Mouse (Mus musculus): ENCODE measurements around the gene Foxn3.

Gene Foxn3

GRCm38 (mm10) chr12:99239735-99240134, 323.6 kb downstream of the Foxn3 start:
- no peak for ATAC-seq (ENCODE audit: insufficient number of reproducible peaks, low FRiP score, low TSS enrichment)

- ATAC-seq (ENCODE audit: insufficient number of reproducible peaks, low FRiP score, low TSS enrichment), result no peak
Observed at GRCm38 (mm10) chr12:99237497-99237896, 325.9 kb downstream of the Foxn3 start.

- ATAC-seq (ENCODE audit: insufficient number of reproducible peaks, low FRiP score, low TSS enrichment), result no peak
Observed at GRCm38 (mm10) chr12:99234346-99234745, 329.0 kb downstream of the Foxn3 start.

- ATAC-seq (ENCODE audit: insufficient number of reproducible peaks, low FRiP score, low TSS enrichment), result 0 out of 2 replicates have a peak, but pooled peaks have one; percentile 40
Observed at GRCm38 (mm10) chr12:99233386-99233785, 330.0 kb downstream of the Foxn3 start.

GRCm38 (mm10) chr12:99232478-99232877, 330.9 kb downstream of the Foxn3 start:
- no peak for ATAC-seq (ENCODE audit: insufficient number of reproducible peaks, low FRiP score, low TSS enrichment)

GRCm38 (mm10) chr12:99231321-99231720, 332.1 kb downstream of the Foxn3 start:
- ATAC-seq (ENCODE audit: insufficient number of reproducible peaks, low FRiP score, low TSS enrichment), result no peak

GRCm38 (mm10) chr12:99230783-99231048, 332.7 kb downstream of the Foxn3 start:
- ATAC-seq (ENCODE audit: insufficient number of reproducible peaks, low FRiP score, low TSS enrichment), result no peak

- no peak for ATAC-seq (ENCODE audit: insufficient number of reproducible peaks, low FRiP score, low TSS enrichment)
Observed at GRCm38 (mm10) chr12:99229973-99230782, 333.2 kb downstream of the Foxn3 start.

- ATAC-seq (ENCODE audit: insufficient number of reproducible peaks, low FRiP score, low TSS enrichment), result no peak
Observed at GRCm38 (mm10) chr12:99227313-99227952, 335.9 kb downstream of the Foxn3 start.

GRCm38 (mm10) chr12:99224863-99225603, 338.3 kb downstream of the Foxn3 start:
- no peak for ATAC-seq (ENCODE audit: insufficient number of reproducible peaks, low FRiP score, low TSS enrichment)

GRCm38 (mm10) chr12:99221087-99221846, 342.1 kb downstream of the Foxn3 start:
- no peak for ATAC-seq (ENCODE audit: insufficient number of reproducible peaks, low FRiP score, low TSS enrichment)

- no peak for ATAC-seq (ENCODE audit: insufficient number of reproducible peaks, low FRiP score, low TSS enrichment)
Observed at GRCm38 (mm10) chr12:99220333-99220732, 343.0 kb downstream of the Foxn3 start.

- no peak for ATAC-seq (ENCODE audit: insufficient number of reproducible peaks, low FRiP score, low TSS enrichment)
Observed at GRCm38 (mm10) chr12:99219812-99220211, 343.6 kb downstream of the Foxn3 start.

- no peak for ATAC-seq (ENCODE audit: insufficient number of reproducible peaks, low FRiP score, low TSS enrichment)
Observed at GRCm38 (mm10) chr12:99217145-99217698, 346.2 kb downstream of the Foxn3 start.

- peak; percentile 42 for ATAC-seq (ENCODE audit: insufficient number of reproducible peaks, low FRiP score, low TSS enrichment)
Observed at GRCm38 (mm10) chr12:99216341-99216761, 347.0 kb downstream of the Foxn3 start.

GRCm38 (mm10) chr12:99215521-99216255, 347.7 kb downstream of the Foxn3 start:
- ATAC-seq (ENCODE audit: insufficient number of reproducible peaks, low FRiP score, low TSS enrichment), result peak; percentile 87

GRCm38 (mm10) chr12:99214098-99214497, 349.3 kb downstream of the Foxn3 start:
- no peak for ATAC-seq (ENCODE audit: insufficient number of reproducible peaks, low FRiP score, low TSS enrichment)

- no peak for ATAC-seq (ENCODE audit: insufficient number of reproducible peaks, low FRiP score, low TSS enrichment)
Observed at GRCm38 (mm10) chr12:99213218-99213617, 350.2 kb downstream of the Foxn3 start.

- ATAC-seq (ENCODE audit: insufficient number of reproducible peaks, low FRiP score, low TSS enrichment), result no peak
Observed at GRCm38 (mm10) chr12:99209801-99210200, 353.6 kb downstream of the Foxn3 start.

GRCm38 (mm10) chr12:99208251-99208650, 355.1 kb downstream of the Foxn3 start:
- no peak for ATAC-seq (ENCODE audit: insufficient number of reproducible peaks, low FRiP score, low TSS enrichment)
